Mouse (Mus musculus) mature B cell (primary cell): Measurements from ENCODE around the gene Alkbh3.

Source experiments
- in situ Hi-C: fragments of 300-500 bp; cut with MboI; formaldehyde crosslinking; loops from 2 replicates; pipeline ENCODE4 v1.14.3; 2019

Alkbh3 gene

DNA sequence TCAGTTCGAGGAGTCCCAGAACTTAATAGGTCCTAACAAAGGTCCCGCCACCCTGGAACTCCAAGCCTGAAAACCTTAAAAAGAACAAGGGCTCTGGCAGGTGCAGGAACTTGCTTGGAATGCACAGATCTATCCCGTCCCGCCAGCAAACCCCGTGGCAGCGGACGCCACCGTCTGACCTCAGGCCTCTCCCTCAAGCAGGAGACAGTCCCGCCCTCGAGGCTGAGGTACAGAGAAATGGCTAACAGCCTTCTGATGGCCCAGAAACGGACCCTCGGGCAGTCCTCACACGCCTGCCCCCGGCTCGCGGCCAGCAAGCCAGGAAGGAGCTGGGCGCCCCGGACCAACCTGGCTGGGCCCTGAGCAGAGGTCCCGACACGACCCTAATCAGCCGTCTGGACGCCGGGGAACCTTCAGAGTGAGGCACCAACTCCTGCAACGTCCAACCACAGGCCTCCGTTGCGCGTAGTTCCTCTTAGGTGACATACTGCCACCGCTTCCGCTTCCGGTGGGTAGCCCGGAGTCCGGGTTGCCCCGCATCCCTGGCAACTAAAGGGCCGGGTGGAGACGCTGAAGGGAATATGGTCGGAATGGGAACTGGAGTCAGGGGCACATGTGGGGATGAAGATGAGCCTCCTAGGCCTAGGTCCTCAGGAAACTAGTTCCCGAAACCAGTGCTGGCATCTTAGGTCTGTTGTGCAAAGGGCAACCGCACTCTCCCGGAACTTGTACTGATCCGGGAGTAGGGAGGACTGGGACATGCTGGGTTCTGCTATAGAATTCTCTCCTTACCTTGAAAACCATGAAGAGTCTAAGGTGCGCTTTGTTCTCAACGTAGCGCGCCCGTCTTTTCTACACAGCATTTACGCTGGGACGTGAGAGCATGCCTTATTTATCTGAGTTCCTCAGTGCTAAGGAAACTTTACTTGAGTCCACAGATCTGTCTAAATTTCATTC lies at the start of gene Alkbh3:
Gene Alkbh3, minus strand, starts transcription at position 473 of the 957 bp plus-strand sequence.
- in situ Hi-C loops, result no loop called here

DNA sequence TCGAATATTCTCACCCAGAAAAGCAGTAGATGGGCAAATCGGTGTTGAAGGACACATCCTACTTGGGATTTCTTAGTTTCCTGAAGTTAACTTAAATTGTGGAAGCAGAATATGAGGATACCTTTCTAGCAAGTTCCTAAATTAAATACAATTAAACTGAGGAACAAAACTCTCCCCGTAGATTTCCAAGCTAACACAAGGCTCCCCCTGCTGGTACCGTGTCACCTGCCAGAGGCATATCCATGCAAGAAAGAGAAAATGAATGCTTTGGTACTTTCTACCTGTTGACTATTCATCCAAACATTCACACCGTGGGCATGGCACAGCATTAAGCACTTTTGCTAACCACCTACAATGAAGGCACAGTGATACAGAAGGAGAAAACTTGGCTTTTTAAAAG lies 48.9 kb upstream of the Alkbh3 start:
- in situ Hi-C loops, result no loop called here

GRCm38 (mm10) chr2:94054813-94055212 lies 44.2 kb upstream of the Alkbh3 start:
- in situ Hi-C loops, result no loop called here

DNA sequence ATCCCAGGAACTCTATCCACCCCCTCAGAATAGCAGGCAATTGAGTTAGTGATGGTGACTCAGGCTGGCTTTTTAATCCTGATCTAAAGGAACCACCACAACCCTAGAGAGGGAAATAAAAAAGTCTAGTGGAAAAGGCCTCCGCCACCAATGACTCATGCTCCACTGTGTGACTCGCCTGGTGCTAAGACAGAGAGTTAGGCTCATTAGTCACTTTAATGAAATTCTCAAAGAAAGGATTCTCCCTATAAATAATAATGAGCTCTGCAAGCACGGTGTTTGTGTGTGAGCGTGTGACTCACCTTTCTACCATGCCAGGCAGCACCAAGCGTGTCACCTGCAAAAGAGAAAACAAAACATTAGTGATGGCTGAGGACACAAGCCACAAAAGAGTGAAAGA lies 41.3 kb upstream of the Alkbh3 start:
- in situ Hi-C loops, result no loop called here

- in situ Hi-C loops, result no loop called here
These were observed 40.3 kb upstream of the Alkbh3 start for GRCm38 (mm10) chr2:94050901-94051300.

DNA sequence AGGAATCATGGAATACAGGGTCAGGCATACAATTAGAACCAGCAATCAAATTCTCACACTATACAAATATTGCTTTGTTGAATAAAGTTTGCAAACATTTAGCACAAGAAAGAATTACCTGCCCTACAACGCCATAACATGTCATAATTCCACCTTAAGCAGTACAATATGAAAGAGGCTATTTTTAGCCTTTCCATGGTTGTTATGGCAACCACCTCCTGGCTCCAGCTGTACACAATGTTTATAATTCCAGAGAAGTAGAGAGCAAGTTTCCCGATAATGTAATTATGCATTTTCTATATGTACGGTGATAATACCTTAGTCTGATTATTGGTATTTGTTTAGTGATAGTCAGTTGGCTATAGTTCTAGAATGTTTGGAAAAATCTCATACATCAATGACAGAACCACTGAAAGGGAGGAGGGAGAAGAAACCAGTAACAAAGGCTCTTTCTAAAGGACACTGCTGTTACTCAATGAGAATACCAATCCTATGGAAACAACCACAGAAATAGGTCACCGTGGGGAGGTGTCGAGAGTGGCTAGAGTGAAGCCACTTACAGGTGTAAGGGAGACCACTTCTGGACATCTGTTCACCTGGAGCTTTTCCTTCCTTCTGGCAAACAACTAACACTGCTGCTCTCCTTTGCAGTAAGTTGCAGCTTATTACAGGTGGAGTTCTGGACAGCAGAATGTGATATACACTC lies 39.0 kb upstream of the Alkbh3 start:
- in situ Hi-C loops, result loop anchor here (25.0 kb wide), 1 partner anchor 238 kb away; no protein-coding TSS in a partner anchor

- in situ Hi-C loops, result loop anchor here (25.0 kb wide), 1 partner anchor 238 kb away; no protein-coding TSS in a partner anchor
These were observed 38.3 kb upstream of the Alkbh3 start for GRCm38 (mm10) chr2:94048733-94049470.

GRCm38 (mm10) chr2:94048271-94048670 lies 37.7 kb upstream of the Alkbh3 start:
- in situ Hi-C loops, result loop anchor here (25.0 kb wide), 1 partner anchor 239 kb away; no protein-coding TSS in a partner anchor

DNA sequence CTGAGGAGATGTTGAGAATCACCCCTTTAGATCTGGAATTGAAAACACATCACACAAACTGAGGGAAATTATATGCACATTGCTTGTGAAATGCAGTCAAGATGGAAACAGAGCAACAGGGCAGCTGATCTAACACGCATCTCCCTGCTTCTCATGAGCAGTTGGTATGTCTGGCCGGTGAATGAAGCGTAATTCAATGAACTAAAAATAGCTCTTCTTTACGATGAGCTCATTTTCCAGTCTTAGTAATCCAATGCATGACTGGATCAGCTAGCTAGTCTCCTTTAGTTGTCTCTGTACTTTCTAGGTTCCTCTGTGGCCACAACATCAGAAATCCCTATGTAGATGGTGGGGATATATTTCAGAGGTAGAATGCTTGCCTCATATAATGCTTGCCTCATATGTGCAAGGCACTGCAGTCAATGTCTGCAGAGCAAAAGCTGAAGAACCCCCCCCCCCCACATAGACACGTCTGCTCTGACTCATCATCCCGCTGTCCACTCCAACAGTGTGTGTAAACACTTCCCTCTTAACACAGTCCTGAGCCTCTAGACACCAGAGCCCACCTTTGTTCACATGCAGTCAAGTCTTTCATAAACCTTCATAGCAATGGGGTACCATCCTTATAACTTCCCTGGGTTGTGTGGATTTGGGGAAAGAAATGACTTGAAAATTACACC lies 34.9 kb upstream of the Alkbh3 start:
- in situ Hi-C loops, result loop anchor here (25.0 kb wide), 1 partner anchor 242 kb away; no protein-coding TSS in a partner anchor

GRCm38 (mm10) chr2:94044174-94044573 lies 33.6 kb upstream of the Alkbh3 start:
- in situ Hi-C loops, result loop anchor here (25.0 kb wide), 1 partner anchor 243 kb away; no protein-coding TSS in a partner anchor

DNA sequence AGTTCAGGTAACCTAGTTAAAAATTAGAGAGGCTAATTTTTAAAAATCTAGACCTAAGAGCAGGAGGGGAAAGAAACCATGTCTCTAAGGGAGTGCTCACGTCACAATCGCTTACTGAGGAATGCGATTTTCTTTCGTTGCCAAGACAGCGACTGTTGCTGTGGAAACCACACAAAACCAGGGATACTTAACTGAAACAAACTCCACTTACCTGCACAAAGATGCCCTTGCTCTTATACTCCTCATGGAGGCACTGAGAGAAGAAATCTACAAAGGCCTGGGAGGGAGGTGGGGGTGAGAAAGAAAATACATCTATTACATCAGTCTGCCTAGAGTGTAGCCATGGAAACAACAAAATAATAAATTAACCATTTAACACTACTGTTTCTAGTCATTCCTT lies 33.1 kb upstream of the Alkbh3 start:
- in situ Hi-C loops, result loop anchor here (25.0 kb wide), 1 partner anchor 244 kb away; no protein-coding TSS in a partner anchor

DNA sequence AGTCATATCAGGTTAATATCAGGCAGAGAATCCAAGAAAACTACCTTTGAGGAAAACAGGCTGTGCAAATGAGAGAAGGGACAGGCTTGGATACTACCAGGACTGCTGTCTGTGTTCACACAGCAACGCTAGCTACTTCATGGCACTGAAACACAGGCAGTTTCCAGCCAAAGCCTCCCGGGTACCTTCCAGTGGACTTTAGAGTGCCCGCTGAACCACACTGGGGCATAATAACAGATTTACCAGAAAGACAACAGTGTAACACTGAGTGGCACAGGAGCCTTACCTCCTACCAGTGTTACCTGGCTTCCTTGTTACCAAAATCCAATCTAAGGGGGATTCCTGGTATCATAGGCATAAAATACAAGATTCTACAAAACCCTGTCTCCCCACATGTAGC lies 31.9 kb upstream of the Alkbh3 start:
- in situ Hi-C loops, result loop anchor here (25.0 kb wide), 1 partner anchor 245 kb away; no protein-coding TSS in a partner anchor

- in situ Hi-C loops, result loop anchor here (25.0 kb wide), 1 partner anchor 247 kb away; no protein-coding TSS in a partner anchor
These were observed 30.0 kb upstream of the Alkbh3 start for GRCm38 (mm10) chr2:94040391-94041125.

GRCm38 (mm10) chr2:94035428-94036331 lies 25.1 kb upstream of the Alkbh3 start:
- in situ Hi-C loops, result loop anchor here (25.0 kb wide), 1 partner anchor 252 kb away; no protein-coding TSS in a partner anchor

DNA sequence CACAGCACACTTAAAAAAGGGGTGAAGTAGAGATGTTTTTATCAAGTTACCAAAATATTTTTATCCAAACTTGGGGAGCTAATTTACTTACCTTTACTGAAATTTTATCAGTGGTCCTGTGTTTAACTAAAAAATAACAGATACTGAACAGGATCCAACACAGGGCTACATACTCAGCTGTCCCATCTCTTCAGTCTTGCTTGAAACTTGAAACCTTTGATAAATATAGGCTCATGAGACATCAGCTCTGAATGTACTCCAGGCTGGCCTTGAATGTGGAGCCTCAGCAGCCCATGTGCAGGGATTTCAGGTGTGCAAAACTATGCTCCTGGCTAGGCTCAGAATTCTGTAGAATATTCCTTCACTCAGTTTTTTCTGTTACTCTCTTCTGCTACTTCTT lies 20.0 kb upstream of the Alkbh3 start:
- in situ Hi-C loops, result loop anchor here (25.0 kb wide), 1 partner anchor 257 kb away; no protein-coding TSS in a partner anchor

DNA sequence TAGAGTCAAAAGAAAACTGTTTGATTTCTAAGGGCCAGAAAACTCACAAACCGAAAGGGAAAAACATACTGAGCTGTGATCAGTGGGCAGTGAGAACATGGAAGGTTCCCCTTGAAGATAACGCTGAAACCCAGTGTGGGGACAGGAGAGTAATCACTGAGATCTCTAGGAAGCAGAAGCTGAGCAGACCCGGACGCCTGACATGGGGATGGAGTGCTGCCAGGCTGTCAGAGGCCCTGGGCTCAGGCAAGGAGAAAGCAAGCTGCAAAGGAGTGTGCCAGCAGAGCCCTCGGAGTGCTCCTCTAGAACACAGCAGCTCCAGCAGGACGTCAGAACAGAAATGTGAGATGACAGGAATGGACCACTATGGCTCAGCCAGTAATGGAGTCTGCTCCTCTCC lies 14.0 kb upstream of the Alkbh3 start:
- in situ Hi-C loops, result loop anchor here (25.0 kb wide), 1 partner anchor 263 kb away; no protein-coding TSS in a partner anchor

DNA sequence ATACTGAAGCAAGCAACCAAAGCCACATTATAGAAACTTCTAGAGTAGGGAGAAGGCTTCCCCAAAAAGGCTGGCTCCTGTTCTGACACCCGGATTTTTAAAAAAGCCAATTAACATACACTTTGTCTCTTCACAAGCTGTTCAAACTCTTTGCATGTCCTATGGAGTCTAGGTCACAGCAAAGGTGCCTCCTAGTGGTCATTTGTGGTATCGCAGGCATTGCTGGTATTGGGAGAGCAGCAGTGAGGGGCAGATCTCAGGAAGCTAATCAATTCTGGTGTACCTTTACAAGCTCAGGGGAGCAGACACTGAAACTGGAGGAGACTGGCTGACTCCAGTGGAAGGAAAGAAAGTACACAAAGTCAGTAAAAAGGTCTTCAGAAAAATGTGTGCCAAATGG lies 8.3 kb downstream of the Alkbh3 start:
- in situ Hi-C loops, result no loop called here

- in situ Hi-C loops, result no loop called here
These were observed 8.7 kb downstream of the Alkbh3 start for GRCm38 (mm10) chr2:94001918-94002317.

GRCm38 (mm10) chr2:94001411-94001810 lies 9.2 kb downstream of the Alkbh3 start:
- in situ Hi-C loops, result no loop called here
